ENCODE assay signal across 11 mouse cellular contexts in genomic region chr13:29504861-29505568, GRCm38 (mm10).
A peak's percentile ranks its signal among the peaks of the same experiment; 100 is the strongest.
DNase-seq lines count a peak whose midpoint lies in the region; ATAC-seq and TF ChIP-seq lines count a peak whose summit lies in the region.
"Had no signal": no experiment of that assay in that cellular context is flagged by ENCODE, and none has a peak within 500 bp of the region (broad histone marks: within the 10 kb centered on the region; RNA-seq: fewer than 3 reads in every experiment).

No protein-coding gene starts in this region.

- no peaks in the 10 kb centered on the region for H3K9me3 ChIP-seq in liver, embryonic 12.5 days (replicated peaks)
- H3K9me3 ChIP-seq: embryonic facial prominence, embryonic 13.5 days; limb, embryonic 12.5 days had no signal

- 37% methylated on average over 4 of the region's 4 CpGs for WGBS in liver, adult 2 months
- WGBS in liver, embryonic 12.5 days (ENCODE audit: insufficient replicate concordance): 64% methylated on average over 4 of the region's 4 CpGs

- peak; percentile 17 for DNase-seq in adrenal gland, adult 2 months
- DNase-seq in adrenal gland, postnatal 4 days (ENCODE audit: low spot score in 2 of 2): no peak
- peak; percentile 22 for DNase-seq in liver, adult 2 months (ENCODE audit: extremely low read depth, low read depth, low spot score)
- DNase-seq in adrenal gland, postnatal 36 days: peak; percentile 6 to 12
- DNase-seq in spleen, postnatal 10 days (ENCODE audit: low spot score in 2 of 2): no peak
- DNase-seq: right cerebral cortex, postnatal 4 days had no signal

- no peaks in the 10 kb centered on the region for H3K27me3 ChIP-seq in liver, adult 2 months (ENCODE audit: control insufficient read depth, insufficient read depth, low read length)
- no peaks in the 10 kb centered on the region for H3K27me3 ChIP-seq in liver, embryonic 12.5 days (replicated peaks)
- no peaks in the 10 kb centered on the region for H3K27me3 ChIP-seq in myocyte (ENCODE audit: control insufficient read depth, insufficient read depth, insufficient read length)
- H3K27me3 ChIP-seq: embryonic facial prominence, embryonic 13.5 days; limb, embryonic 12.5 days had no signal

- H3K79me2 ChIP-seq in liver, adult 2 months (ENCODE audit: control insufficient read depth, insufficient read depth, low read length): no peaks in the 10 kb centered on the region
- no peaks in the 10 kb centered on the region for H3K79me2 ChIP-seq in myocyte (ENCODE audit: control insufficient read depth, insufficient read depth)

- no peak for TF ChIP-seq POLR2A in liver, adult 2 months (IDR thresholded peaks at IDR 0.05; ENCODE audit: extremely low read depth, insufficient read depth, low read length)
- TF ChIP-seq POLR2A in myocyte (IDR thresholded peaks at IDR 0.05; ENCODE audit: insufficient read length, low read depth): no peak

- no peak overlapping the region for H3ac ChIP-seq in myocyte (ENCODE audit: control insufficient read depth, insufficient read length)

- H3K4me1 ChIP-seq in liver, adult 2 months (ENCODE audit: control insufficient read depth, insufficient read depth, low read length): no peaks in the 10 kb centered on the region
- H3K4me1 ChIP-seq in liver, embryonic 12.5 days: no peaks in the 10 kb centered on the region

- no peak for ATAC-seq in liver, embryonic 12.5 days
- ATAC-seq in CD4-positive, CD25-positive, alpha-beta regulatory T cell, adult 4 months: no peak

- H3K9ac ChIP-seq in liver, adult 2 months (ENCODE audit: low read depth, low read length): no peak overlapping the region
- H3K9ac ChIP-seq in liver, embryonic 12.5 days: no peak overlapping the region
- H3K9ac ChIP-seq: embryonic facial prominence, embryonic 13.5 days; limb, embryonic 12.5 days had no signal

- H3K4me3 ChIP-seq in liver, adult 2 months (ENCODE audit: insufficient read depth, low read depth, low read length): no peak overlapping the region
- no peak overlapping the region for H3K4me3 ChIP-seq in liver, embryonic 12.5 days
- H3K4me3 ChIP-seq in myocyte: no peak overlapping the region
- H3K4me3 ChIP-seq: embryonic facial prominence, embryonic 13.5 days; limb, embryonic 12.5 days had no signal

- TF ChIP-seq CTCF in liver, adult 2 months (IDR thresholded peaks at IDR 0.05; ENCODE audit: low read depth, low read length): no peak

- H3K36me3 ChIP-seq in liver, adult 2 months (ENCODE audit: control insufficient read depth, insufficient read depth, low read length): no peaks in the 10 kb centered on the region
- H3K36me3 ChIP-seq in liver, embryonic 12.5 days: no peaks in the 10 kb centered on the region
- no peaks in the 10 kb centered on the region for H3K36me3 ChIP-seq in myocyte (ENCODE audit: control insufficient read depth, insufficient read depth)
- H3K36me3 ChIP-seq: embryonic facial prominence, embryonic 13.5 days; limb, embryonic 12.5 days had no signal

- no peak overlapping the region for H3K27ac ChIP-seq in liver, adult 2 months (replicated peaks; ENCODE audit: insufficient read depth, low read depth, low read length)
- H3K27ac ChIP-seq in liver, embryonic 12.5 days: no peak overlapping the region
- H3K27ac ChIP-seq: embryonic facial prominence, embryonic 13.5 days; limb, embryonic 12.5 days had no signal

- no peak overlapping the region for H3K4me2 ChIP-seq in liver, embryonic 12.5 days
- H3K4me2 ChIP-seq in myocyte (ENCODE audit: low read depth): peak overlapping the region; percentile 25
- H3K4me2 ChIP-seq: embryonic facial prominence, embryonic 13.5 days; limb, embryonic 12.5 days had no signal

TF ChIP-seq in myocyte, 11 proteins besides CTCF, POLR2A, EP300 and RAD21:
- TF ChIP-seq MAX (IDR thresholded peaks at IDR 0.05; ENCODE audit: low read depth) (no peak), MYOG (IDR thresholded peaks at IDR 0.05; ENCODE audit: control insufficient read depth in 1 of 3, insufficient read depth in 1 of 3, insufficient read length in 2 of 3, low read depth in 2 of 3) (no peak), CEBPB (IDR thresholded peaks at IDR 0.05; ENCODE audit: insufficient read depth, poor library complexity, severe bottlenecking) (0 out of 2 replicates have a peak, but pooled peaks have one; percentile 43)

Comparison
In these comparisons a context has a peak if more than half of its experiments do, and no peak if none do; other contexts are left out.
1. DNase-seq: peak in adrenal gland, adult 2 months (single experiment), liver, adult 2 months (single experiment) and adrenal gland, postnatal 36 days (2 of 2); none in adrenal gland, postnatal 4 days (0 of 2) and spleen, postnatal 10 days (0 of 2).